Mouse (Mus musculus) CH12.LX (cell line): ENCODE measurements around the gene Retreg3. TPM values are rescaled to one million over a fixed set of nuclear protein-coding genes. Genes with fewer than 3 reads are reported as not detected.

Experiments used
- DNase-seq: peaks from one replicate; pipeline ENCODE4 v3.0.0-alpha.2; 2013; ENCODE audit errors: extremely low read depth
- H3K27ac ChIP-seq: 2 replicates; pipeline ENCODE4 v1.5.1; 2012; ENCODE audit warnings: low read depth, mild to moderate bottlenecking, control low read depth, moderate library complexity; ENCODE audit not compliant: insufficient read depth
- H3K27me3 ChIP-seq: replicated peaks from 2 replicates; pipeline ENCODE3; 2012; ENCODE audit warnings: inconsistent platforms
- H3K36me3 ChIP-seq, 2 experiments: replicated peaks in 1 of 2; 2 replicates each; pipeline versions ENCODE3 to v1.6.1; 2012; ENCODE audit warnings: inconsistent platforms in 1 of 2, low read length in 1 of 2, mild to moderate bottlenecking in 1 of 2, mixed read lengths in 1 of 2, moderate library complexity in 1 of 2; ENCODE audit not compliant: control insufficient read depth in 1 of 2, insufficient read depth in 1 of 2
- H3K4me1 ChIP-seq, 2 experiments: 2 replicates each; pipeline ENCODE4 v1.6.1; 2012; ENCODE audit warnings: inconsistent platforms in 1 of 2, moderate library complexity in 1 of 2; ENCODE audit not compliant: insufficient read depth in 2 of 2, control insufficient read depth in 1 of 2
- H3K4me2 ChIP-seq: 2 replicates; pipeline ENCODE4 v1.6.1; 2012; ENCODE audit warnings: low read depth, mild to moderate bottlenecking, control low read depth; ENCODE audit not compliant: poor library complexity, insufficient read depth, severe bottlenecking
- H3K4me3 ChIP-seq, 3 experiments: fragments of 150-350 bp in 1 of 3; sonication (generic) in 1 of 3; replicated peaks in 1 of 3; 2 replicates each; pipeline versions ENCODE3 to v1.5.1; 2011 to 2012; ENCODE audit warnings: low read depth in 2 of 3, low read length in 2 of 3, mild to moderate bottlenecking in 2 of 3, moderate library complexity in 2 of 3, control low read depth in 1 of 3, improper control_type of control experiment in 1 of 3, inconsistent platforms in 1 of 3, mixed read lengths in 1 of 3; ENCODE audit not compliant: poor library complexity in 1 of 3
- H3K79me2 ChIP-seq: replicated peaks from 2 replicates; pipeline ENCODE4 v1.6.1; 2012; ENCODE audit warnings: mild to moderate bottlenecking, moderate library complexity; ENCODE audit not compliant: control insufficient read depth, poor library complexity, insufficient read depth, severe bottlenecking; ENCODE audit errors: extremely low read depth
- H3K9ac ChIP-seq: 2 replicates; pipeline ENCODE4 v1.6.1; 2012; ENCODE audit warnings: low read depth, mild to moderate bottlenecking, control low read depth, moderate library complexity; ENCODE audit not compliant: insufficient read depth
- H3K9me3 ChIP-seq: replicated peaks from 2 replicates; pipeline ENCODE3; 2012; ENCODE audit warnings: low read length, inconsistent platforms, mixed read lengths
- BHLHE40 ChIP-seq: IDR thresholded peaks from 2 replicates; pipeline ENCODE4 v1.6.1; 2011; ENCODE audit warnings: mild to moderate bottlenecking, low read depth, low read length, improper control_type of control experiment
- CHD1 ChIP-seq: IDR thresholded peaks from 2 replicates; pipeline ENCODE4 v1.6.1; 2012; ENCODE audit warnings: low read depth, low read length, improper control_type of control experiment, inconsistent platforms
- CHD2 ChIP-seq: IDR thresholded peaks from 2 replicates; pipeline ENCODE4 v1.6.1; 2011; ENCODE audit warnings: low read length, improper control_type of control experiment
- CTCF ChIP-seq, 2 experiments: IDR thresholded peaks in 1 of 2; conservative IDR thresholded peaks in 1 of 2; 2 replicates each; pipeline ENCODE4 v1.5.1; 2011 to 2012; ENCODE audit warnings: low read depth in 2 of 2, low read length in 2 of 2, improper control_type of control experiment in 1 of 2, inconsistent platforms in 1 of 2, mild to moderate bottlenecking in 1 of 2, moderate library complexity in 1 of 2
- E2F4 ChIP-seq: IDR thresholded peaks from 2 replicates; pipeline ENCODE4 v1.6.1; 2011; ENCODE audit warnings: low read depth, low read length, improper control_type of control experiment; ENCODE audit not compliant: insufficient replicate concordance
- ELF1 ChIP-seq: IDR thresholded peaks from 2 replicates; pipeline ENCODE4 v1.6.1; 2014; ENCODE audit warnings: low read depth, mild to moderate bottlenecking, inconsistent platforms, low read length, improper control_type of control experiment
- EP300 ChIP-seq: IDR thresholded peaks from 2 replicates; pipeline ENCODE4 v1.6.1; 2011; ENCODE audit warnings: low read length, improper control_type of control experiment
- GABPA ChIP-seq: IDR thresholded peaks from 2 replicates; pipeline ENCODE4 v1.6.1; 2012; ENCODE audit warnings: low read depth, low read length, improper control_type of control experiment, inconsistent platforms; ENCODE audit not compliant: insufficient replicate concordance
- HCFC1 ChIP-seq: IDR thresholded peaks from 2 replicates; pipeline ENCODE4 v1.6.1; 2012; ENCODE audit warnings: low read depth, mild to moderate bottlenecking, inconsistent platforms, low read length, improper control_type of control experiment
- IRF4 ChIP-seq: IDR thresholded peaks from 2 replicates; pipeline ENCODE4 v1.6.1; 2014; ENCODE audit warnings: low read depth, mild to moderate bottlenecking, inconsistent platforms, low read length, improper control_type of control experiment
- JUN ChIP-seq: IDR thresholded peaks from 2 replicates; pipeline ENCODE4 v1.6.1; 2011; ENCODE audit warnings: low read depth, mild to moderate bottlenecking, low read length, improper control_type of control experiment, moderate library complexity; ENCODE audit not compliant: insufficient read depth
- JUND ChIP-seq: conservative IDR thresholded peaks from 2 replicates; pipeline ENCODE4 v1.6.1; 2011; ENCODE audit warnings: low read depth, low read length, improper control_type of control experiment
- KAT2A ChIP-seq: IDR thresholded peaks from 2 replicates; pipeline ENCODE4 v1.6.1; 2012; ENCODE audit warnings: low read length, improper control_type of control experiment, inconsistent platforms; ENCODE audit not compliant: insufficient replicate concordance
- MAFK ChIP-seq: IDR thresholded peaks from 2 replicates; pipeline ENCODE4 v1.6.1; 2011; ENCODE audit warnings: low read length, improper control_type of control experiment; ENCODE audit not compliant: insufficient replicate concordance
- MEF2A ChIP-seq: IDR thresholded peaks from 2 replicates; pipeline ENCODE4 v1.6.1; 2014; ENCODE audit warnings: low read depth, mild to moderate bottlenecking, inconsistent platforms, low read length, improper control_type of control experiment, borderline replicate concordance
- NRF1 ChIP-seq: IDR thresholded peaks from 2 replicates; pipeline ENCODE4 v1.6.1; 2014; ENCODE audit warnings: low read depth, mild to moderate bottlenecking, inconsistent platforms, low read length, improper control_type of control experiment, moderate library complexity
- PAX5 ChIP-seq: IDR thresholded peaks from 2 replicates; pipeline ENCODE4 v1.6.1; 2012; ENCODE audit warnings: low read length, inconsistent platforms, mixed read lengths
- POLR2A ChIP-seq: IDR thresholded peaks from 2 replicates; pipeline ENCODE4 v1.6.1; 2011; ENCODE audit warnings: low read depth, mild to moderate bottlenecking, improper control_type of control experiment, low read length
- RCOR1 ChIP-seq: conservative IDR thresholded peaks from 2 replicates; pipeline ENCODE4 v1.6.1; 2012; ENCODE audit warnings: low read depth, mild to moderate bottlenecking, inconsistent platforms, low read length, improper control_type of control experiment
- SIN3A ChIP-seq: IDR thresholded peaks from 2 replicates; pipeline ENCODE4 v1.6.1; 2012; ENCODE audit warnings: low read length, improper control_type of control experiment, inconsistent platforms
- TBP ChIP-seq: conservative IDR thresholded peaks from 2 replicates; pipeline ENCODE4 v1.6.1; 2011; ENCODE audit warnings: low read depth, low read length, improper control_type of control experiment
- TCF12 ChIP-seq: IDR thresholded peaks from 2 replicates; pipeline ENCODE4 v1.6.1; 2014; ENCODE audit warnings: low read depth, mild to moderate bottlenecking, inconsistent platforms, low read length, improper control_type of control experiment
- UBTF ChIP-seq: IDR thresholded peaks from 2 replicates; pipeline ENCODE4 v1.6.1; 2012; ENCODE audit warnings: low read depth, mild to moderate bottlenecking, inconsistent platforms, low read length, improper control_type of control experiment, moderate library complexity
- USF1 ChIP-seq: IDR thresholded peaks from 2 replicates; pipeline ENCODE4 v1.6.1; 2014; ENCODE audit warnings: low read depth, mild to moderate bottlenecking, inconsistent platforms, low read length, improper control_type of control experiment
- ZC3H11A ChIP-seq: IDR thresholded peaks from 2 replicates; pipeline ENCODE4 v1.6.1; 2012; ENCODE audit warnings: low read depth, mild to moderate bottlenecking, inconsistent platforms, low read length, improper control_type of control experiment
- ZKSCAN1 ChIP-seq: IDR thresholded peaks from 2 replicates; pipeline ENCODE4 v1.6.1; 2012; ENCODE audit warnings: low read depth, inconsistent platforms, low read length, improper control_type of control experiment, borderline replicate concordance
- ZNF384 ChIP-seq: IDR thresholded peaks from 2 replicates; pipeline ENCODE4 v1.6.1; 2012; ENCODE audit warnings: low read depth, low read length, improper control_type of control experiment, inconsistent platforms
- dilution Hi-C: fragments of 300-500 bp; cut with MboI; formaldehyde crosslinking; loops from 2 replicates; pipeline ENCODE4 v1.14.3; 2020; ENCODE audit warnings: low sequenced_read_pairs; ENCODE audit not compliant: extremely low pct_unique_long_range_greater_than_20kb, extremely low pct_ligation_motif_present
- in situ Hi-C: fragments of 300-500 bp; cut with MboI; formaldehyde crosslinking; loops from 3 replicates; pipeline ENCODE4 v1.14.3; 2019; ENCODE audit warnings: low sequenced_read_pairs, low pct_ligation_motif_present, low pct_unique_long_range_greater_than_20kb, mixed read lengths
- polyA plus RNA-seq: library from polyadenylated mRNA; unstranded; fragments of >175 nt; gene quantifications from 2 replicates; pipeline ENCODE4 v1.2.1, GENCODE M21; 2012; ENCODE audit warnings: low read depth; ENCODE audit not compliant: insufficient read length
- total RNA-seq, 2 experiments: library from RNA; depleted of rRNA; stranded (reverse); fragments of 300-350 nt in 1 of 2; fragments of >200 nt in 1 of 2; gene quantifications; 2 replicates each; pipeline ENCODE4 v1.2.3; 2012 to 2014

The Retreg3 gene
- total and polyA plus RNA-seq, 3 experiments: 48.2 to 55.9 (median 54.3) TPM

- Histone ChIP-seq H3K27me3 (no peaks in the 10 kb centered on the region), H3K4me2 (no peak overlapping the region), H3K9me3 (no peaks in the 10 kb centered on the region), H3K36me3 (no peaks in the 10 kb centered on the region), H3K4me3 (no peak overlapping the region), H3K4me1 (peaks cover 5 to 19% of the 10 kb centered on the region in 2 experiments; a peak in 3 of 4 replicates), H3K27ac (no peak overlapping the region), H3K79me2 (no peaks in the 10 kb centered on the region), H3K9ac (no peak overlapping the region)
- dilution Hi-C loops (no loop called here), in situ Hi-C loops (loop anchor here (5.0 kb wide), 1 partner anchor 34 kb away; the partner anchor contains the start of genes Cntnap1 and Plekhh3)
- TF ChIP-seq GABPA: no peak
- no peak for TF ChIP-seq NRF1
- TF ChIP-seq IRF4: no peak
- no peak for TF ChIP-seq POLR2A
- no peak for TF ChIP-seq JUND
- no peak for TF ChIP-seq ELF1
- no peak for TF ChIP-seq USF1
- no peak for TF ChIP-seq ZC3H11A
- no peak for TF ChIP-seq CTCF (conservative IDR thresholded peaks at IDR 0.05 in 1 of 2, IDR thresholded peaks at IDR 0.05 in 1 of 2; ENCODE audit: low read depth in 2 of 2, low read length in 2 of 2)
- TF ChIP-seq KAT2A: no peak
- no peak for TF ChIP-seq CHD1
- TF ChIP-seq UBTF: no peak
- TF ChIP-seq JUN: no peak
- TF ChIP-seq MAFK: no peak
- TF ChIP-seq PAX5: no peak
- no peak for TF ChIP-seq SIN3A
- TF ChIP-seq ZKSCAN1: no peak
- TF ChIP-seq TBP: no peak
- no peak for TF ChIP-seq EP300
- DNase-seq: no peak
Observed at GRCm38 (mm10) chr11:101138536-101139181, 19.0 kb upstream of the Retreg3 start.

- Histone ChIP-seq H3K9ac (no peak overlapping the region), H3K4me1 (peaks cover 5 to 15% of the 10 kb centered on the region in 2 experiments; a peak in 3 of 4 replicates), H3K27ac (no peak overlapping the region), H3K27me3 (no peaks in the 10 kb centered on the region), H3K4me3 (no peak overlapping the region), H3K36me3 (no peaks in the 10 kb centered on the region), H3K4me2 (no peak overlapping the region)
- dilution Hi-C loops: no loop called here
- in situ Hi-C loops: loop anchor here (5.0 kb wide), 1 partner anchor 35 kb away; the partner anchor contains the start of genes Cntnap1 and Plekhh3
- TF ChIP-seq ZNF384 (no peak), JUND (no peak), RCOR1 (no peak), UBTF (no peak), EP300 (no peak), SIN3A (no peak), GABPA (no peak), JUN (no peak), MEF2A (no peak), NRF1 (no peak), POLR2A (no peak), E2F4 (no peak), BHLHE40 (no peak), CHD2 (no peak), USF1 (no peak), TBP (no peak), HCFC1 (no peak), PAX5 (no peak), TCF12 (no peak), ELF1 (no peak)
- TF ChIP-seq, all 38 proteins: peak for 0
- DNase-seq: no peak
- Histone ChIP-seq H3K79me2 (no peaks in the 10 kb centered on the region), H3K9me3 (no peaks in the 10 kb centered on the region)
Observed at GRCm38 (mm10) chr11:101137000-101137399, 17.3 kb upstream of the Retreg3 start.
